Mouse (Mus musculus) spleen, adult 2 months (tissue): ENCODE data around the gene Tsacc.
A peak's percentile ranks its signal among the peaks of the same experiment; 100 is the strongest.

Source experiments
- CTCF ChIP-seq: fragments of 200-500 bp; IDR thresholded peaks from 2 replicates; pipeline ENCODE4 v1.5.1; 2011; ENCODE audit warnings: mild to moderate bottlenecking, inconsistent platforms; ENCODE audit not compliant: insufficient read depth, insufficient read length, insufficient replicate concordance; ENCODE audit errors: extremely low read depth
- POLR2A ChIP-seq: fragments of 200-500 bp; IDR thresholded peaks from 2 replicates; pipeline ENCODE4 v1.6.1; 2011; ENCODE audit warnings: low read depth, low read length, inconsistent platforms

DNA sequence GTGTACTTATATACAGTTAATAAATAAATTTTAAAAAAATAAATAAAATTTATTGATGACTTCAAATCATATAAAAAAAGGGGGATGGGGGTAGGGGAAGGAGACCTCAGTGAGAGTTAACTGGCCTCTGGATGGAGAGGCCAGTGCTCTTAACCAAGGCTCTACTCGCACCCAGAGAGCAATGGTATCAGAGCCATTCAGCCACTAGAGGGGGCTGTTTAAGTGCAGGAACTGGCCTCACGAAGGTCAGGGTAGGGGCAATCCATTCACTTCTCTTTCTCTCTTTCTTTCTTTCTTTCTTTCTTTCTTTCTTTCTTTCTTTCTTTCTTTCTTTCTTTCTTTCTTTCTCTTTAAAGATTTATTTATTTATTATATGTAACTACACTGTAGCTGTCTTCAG is 34.5 kb upstream of the Tsacc start:
- peak; percentile 74; the same call in 1 of the 2 replicates for TF ChIP-seq CTCF
- TF ChIP-seq POLR2A, result no peak
